Mouse (Mus musculus): ENCODE data around the gene Scn3a. TPM values are rescaled to one million over a fixed set of nuclear protein-coding genes. Genes with fewer than 3 reads are reported as not detected.

Gene Scn3a
- polyA plus RNA-seq, 1 experiment, result not detected

- Histone ChIP-seq H3K79me3 (ENCODE audit: low read depth) (no peaks in the 10 kb centered on the region), H3ac (ENCODE audit: control insufficient read depth, insufficient read length, low read depth) (no peak overlapping the region), H3K4me3 (ENCODE audit: insufficient read depth, poor library complexity, severe bottlenecking) (no peak overlapping the region), H3K79me2 (ENCODE audit: control insufficient read depth, insufficient read depth) (no peaks in the 10 kb centered on the region), H3K27me3 (ENCODE audit: control insufficient read depth, insufficient read depth, insufficient read length) (no peaks in the 10 kb centered on the region), H3K36me3 (ENCODE audit: control insufficient read depth, insufficient read depth) (no peaks in the 10 kb centered on the region)
- TF ChIP-seq MYOG (IDR thresholded peaks at IDR 0.05; ENCODE audit: control insufficient read depth, extremely low read depth, insufficient read length) (no peak), CEBPB (IDR thresholded peaks at IDR 0.05; ENCODE audit: low read depth) (no peak), FOSL1 (IDR thresholded peaks at IDR 0.05; ENCODE audit: insufficient read depth, low read length, poor library complexity, severe bottlenecking) (no peak), USF1 (IDR thresholded peaks at IDR 0.05; ENCODE audit: low read depth) (no peak), CTCF (IDR thresholded peaks at IDR 0.05; ENCODE audit: control insufficient read depth, insufficient read depth, insufficient read length) (no peak), MAX (IDR thresholded peaks at IDR 0.05) (no peak), MYOD1 (IDR thresholded peaks at IDR 0.05; ENCODE audit: control insufficient read depth, insufficient read length, low read depth) (no peak)
Observed at GRCm38 (mm10) chr2:65551736-65552135, 15.7 kb downstream of the Scn3a start.

GRCm38 (mm10) chr2:65550564-65550963 is 16.9 kb downstream of the Scn3a start:
- Histone ChIP-seq H3K27me3 (ENCODE audit: control insufficient read depth, insufficient read depth, insufficient read length) (no peaks in the 10 kb centered on the region), H3K79me3 (ENCODE audit: low read depth) (no peaks in the 10 kb centered on the region), H3K4me3 (ENCODE audit: insufficient read depth, poor library complexity, severe bottlenecking) (no peak overlapping the region), H3K36me3 (ENCODE audit: control insufficient read depth, insufficient read depth) (no peaks in the 10 kb centered on the region), H3K79me2 (ENCODE audit: control insufficient read depth, insufficient read depth) (no peaks in the 10 kb centered on the region), H3ac (ENCODE audit: control insufficient read depth, insufficient read length, low read depth) (no peak overlapping the region)
- no peak for TF ChIP-seq MYOG (IDR thresholded peaks at IDR 0.05; ENCODE audit: control insufficient read depth, extremely low read depth, insufficient read length)
- TF ChIP-seq CTCF (IDR thresholded peaks at IDR 0.05; ENCODE audit: control insufficient read depth, insufficient read depth, insufficient read length), result no peak
- TF ChIP-seq USF1 (IDR thresholded peaks at IDR 0.05; ENCODE audit: low read depth), result no peak
- no peak for TF ChIP-seq FOSL1 (IDR thresholded peaks at IDR 0.05; ENCODE audit: insufficient read depth, low read length, poor library complexity, severe bottlenecking)
- no peak for TF ChIP-seq MYOD1 (IDR thresholded peaks at IDR 0.05; ENCODE audit: control insufficient read depth, insufficient read length, low read depth)
- TF ChIP-seq CEBPB (IDR thresholded peaks at IDR 0.05; ENCODE audit: low read depth), result no peak
- no peak for TF ChIP-seq MAX (IDR thresholded peaks at IDR 0.05)

- no peaks in the 10 kb centered on the region for H3K79me2 ChIP-seq (ENCODE audit: control insufficient read depth, insufficient read depth)
- H3K4me3 ChIP-seq (ENCODE audit: insufficient read depth, poor library complexity, severe bottlenecking), result no peak overlapping the region
- no peaks in the 10 kb centered on the region for H3K79me3 ChIP-seq (ENCODE audit: low read depth)
- no peak overlapping the region for H3ac ChIP-seq (ENCODE audit: control insufficient read depth, insufficient read length, low read depth)
- H3K27me3 ChIP-seq (ENCODE audit: control insufficient read depth, insufficient read depth, insufficient read length), result no peaks in the 10 kb centered on the region
- TF ChIP-seq MYOD1 (IDR thresholded peaks at IDR 0.05; ENCODE audit: control insufficient read depth, insufficient read length, low read depth) (no peak), CEBPB (IDR thresholded peaks at IDR 0.05; ENCODE audit: low read depth) (no peak), FOSL1 (IDR thresholded peaks at IDR 0.05; ENCODE audit: insufficient read depth, low read length, poor library complexity, severe bottlenecking) (no peak), USF1 (IDR thresholded peaks at IDR 0.05; ENCODE audit: low read depth) (no peak)
- no peaks in the 10 kb centered on the region for H3K36me3 ChIP-seq (ENCODE audit: control insufficient read depth, insufficient read depth)
Observed at GRCm38 (mm10) chr2:65548665-65549064, 18.8 kb downstream of the Scn3a start.

- Histone ChIP-seq H3K79me3 (ENCODE audit: low read depth) (no peaks in the 10 kb centered on the region), H3ac (ENCODE audit: control insufficient read depth, insufficient read length, low read depth) (no peak overlapping the region), H3K36me3 (ENCODE audit: control insufficient read depth, insufficient read depth) (no peaks in the 10 kb centered on the region), H3K27me3 (ENCODE audit: control insufficient read depth, insufficient read depth, insufficient read length) (no peaks in the 10 kb centered on the region), H3K4me3 (ENCODE audit: insufficient read depth, poor library complexity, severe bottlenecking) (no peak overlapping the region), H3K79me2 (ENCODE audit: control insufficient read depth, insufficient read depth) (no peaks in the 10 kb centered on the region)
- TF ChIP-seq CEBPB (IDR thresholded peaks at IDR 0.05; ENCODE audit: low read depth) (no peak), CTCF (IDR thresholded peaks at IDR 0.05; ENCODE audit: control insufficient read depth, insufficient read depth, insufficient read length) (no peak), MYOD1 (IDR thresholded peaks at IDR 0.05; ENCODE audit: control insufficient read depth, insufficient read length, low read depth) (no peak)
Observed at GRCm38 (mm10) chr2:65547341-65547740, 20.1 kb downstream of the Scn3a start.

GRCm38 (mm10) chr2:65542906-65543592 is 24.4 kb downstream of the Scn3a start:
- H3K79me3 ChIP-seq (ENCODE audit: low read depth), result no peaks in the 10 kb centered on the region
- no peaks in the 10 kb centered on the region for H3K27me3 ChIP-seq (ENCODE audit: control insufficient read depth, insufficient read depth, insufficient read length)
- no peaks in the 10 kb centered on the region for H3K79me2 ChIP-seq (ENCODE audit: control insufficient read depth, insufficient read depth)
- no peak overlapping the region for H3K4me3 ChIP-seq (ENCODE audit: insufficient read depth, poor library complexity, severe bottlenecking)
- no peak overlapping the region for H3ac ChIP-seq (ENCODE audit: control insufficient read depth, insufficient read length, low read depth)
- no peaks in the 10 kb centered on the region for H3K36me3 ChIP-seq (ENCODE audit: control insufficient read depth, insufficient read depth)
- TF ChIP-seq MYOD1 (IDR thresholded peaks at IDR 0.05; ENCODE audit: control insufficient read depth, insufficient read length, low read depth), result no peak
- no peak for TF ChIP-seq FOSL1 (IDR thresholded peaks at IDR 0.05; ENCODE audit: insufficient read depth, low read length, poor library complexity, severe bottlenecking)
- TF ChIP-seq MYOG (IDR thresholded peaks at IDR 0.05; ENCODE audit: control insufficient read depth, extremely low read depth, insufficient read length), result no peak
- TF ChIP-seq CTCF (IDR thresholded peaks at IDR 0.05; ENCODE audit: control insufficient read depth, insufficient read depth, insufficient read length), result no peak
- TF ChIP-seq MAX (IDR thresholded peaks at IDR 0.05), result no peak
- no peak for TF ChIP-seq CEBPB (IDR thresholded peaks at IDR 0.05; ENCODE audit: low read depth)
- no peak for TF ChIP-seq USF1 (IDR thresholded peaks at IDR 0.05; ENCODE audit: low read depth)

- Histone ChIP-seq H3K79me3 (ENCODE audit: low read depth) (no peaks in the 10 kb centered on the region), H3K79me2 (ENCODE audit: control insufficient read depth, insufficient read depth) (no peaks in the 10 kb centered on the region), H3ac (ENCODE audit: control insufficient read depth, insufficient read length, low read depth) (no peak overlapping the region), H3K36me3 (ENCODE audit: control insufficient read depth, insufficient read depth) (no peaks in the 10 kb centered on the region), H3K27me3 (ENCODE audit: control insufficient read depth, insufficient read depth, insufficient read length) (no peaks in the 10 kb centered on the region), H3K4me3 (ENCODE audit: insufficient read depth, poor library complexity, severe bottlenecking) (no peak overlapping the region)
- TF ChIP-seq MAX (IDR thresholded peaks at IDR 0.05), result no peak
- no peak for TF ChIP-seq USF1 (IDR thresholded peaks at IDR 0.05; ENCODE audit: low read depth)
Observed at GRCm38 (mm10) chr2:65541781-65542180, 25.6 kb downstream of the Scn3a start.

Measured in C2C12 (cell line).